Comparison of ENCODE assay signal across 11 mouse cellular contexts in the genomic region with DNA sequence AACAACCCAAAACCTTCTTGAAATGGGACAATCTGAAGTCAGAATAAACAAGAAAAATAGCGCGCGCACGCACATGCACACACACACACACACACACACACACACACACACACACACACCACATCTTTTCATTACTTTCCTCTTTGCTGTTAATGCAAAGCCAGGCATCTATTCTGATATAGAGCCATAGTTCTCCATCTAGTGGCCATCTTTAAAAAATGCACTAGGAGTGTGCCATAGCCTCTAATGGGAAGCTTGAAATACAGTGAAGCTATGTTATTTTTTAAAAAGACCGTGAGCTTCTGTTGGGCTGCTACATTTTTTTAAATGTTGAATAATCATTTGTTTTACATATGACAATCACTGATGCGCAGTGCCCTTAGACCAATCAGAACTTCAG. TPM values are rescaled to one million over a fixed set of nuclear protein-coding genes. Genes with fewer than 3 reads are reported as not detected.
DNase-seq lines count a peak whose midpoint lies in the region; ATAC-seq lines count a peak whose summit lies in the region.
"Had no signal": no experiment of that assay in that cellular context is flagged by ENCODE, and none has a peak within 500 bp of the region (broad histone marks: within the 10 kb centered on the region; RNA-seq: fewer than 3 reads in every experiment).

No protein-coding gene starts in this region.

- no peak overlapping the region for H3K4me2 ChIP-seq in forebrain, embryonic 15.5 days (replicated peaks)
- H3K4me2 ChIP-seq: heart, embryonic 15.5 days had no signal

- H3K27me3 ChIP-seq in forebrain, embryonic 15.5 days: no peaks in the 10 kb centered on the region
- H3K27me3 ChIP-seq: heart, embryonic 15.5 days had no signal

- WGBS in forebrain, embryonic 15.5 days: 43% methylated on average over 6 of the region's 6 CpGs

- peak; percentile 74; the same call in 1 of the 2 replicates for ATAC-seq in forebrain, embryonic 15.5 days (replicated peaks)

- H3K9me3 ChIP-seq in forebrain, embryonic 15.5 days: no peaks in the 10 kb centered on the region
- H3K9me3 ChIP-seq: heart, embryonic 15.5 days had no signal

- peak; percentile 2 for DNase-seq in kidney, adult 9 months
- no peak for DNase-seq in kidney, adult 11 months
- DNase-seq in 416B (ENCODE audit: low read depth): peak; percentile 42
- peak; percentile 18 for DNase-seq in ES-CJ7 (ENCODE audit: low read depth, low spot score)
- DNase-seq in urinary bladder, adult 2 months (ENCODE audit: low spot score): no peak
- DNase-seq in gastrocnemius, postnatal 14 days: no peak
- no peak for DNase-seq in urinary bladder, postnatal 14 days (ENCODE audit: low spot score)
- DNase-seq: spleen, adult 18-20 months had no signal

- no peak overlapping the region for H3K4me3 ChIP-seq in forebrain, embryonic 15.5 days
- H3K4me3 ChIP-seq: heart, embryonic 15.5 days had no signal

- intact Hi-C loops in gastrocnemius, postnatal 14 days (cut with DNase I; ENCODE audit: low total_unique reads): loop anchor here (5.0 kb wide), 1 partner anchor 166 kb away; no protein-coding TSS in a partner anchor

- H3K27ac ChIP-seq in forebrain, embryonic 15.5 days (replicated peaks): no peak overlapping the region
- H3K27ac ChIP-seq: heart, embryonic 15.5 days had no signal

- no peak overlapping the region for H3K9ac ChIP-seq in forebrain, embryonic 15.5 days (replicated peaks)
- H3K9ac ChIP-seq: heart, embryonic 15.5 days had no signal

- H3K36me3 ChIP-seq in forebrain, embryonic 15.5 days: no peaks in the 10 kb centered on the region
- H3K36me3 ChIP-seq: heart, embryonic 15.5 days had no signal

- H3K4me1 ChIP-seq in forebrain, embryonic 15.5 days: no peaks in the 10 kb centered on the region; the same call in 1 of the 2 replicates
- H3K4me1 ChIP-seq: heart, embryonic 15.5 days had no signal

RNA-seq across cellular contexts. Expression of gene Gm6268, which starts 7.8 kb away (rescaled TPM):
- polyA plus RNA-seq in forebrain, embryonic 15.5 days (2015; fragmentation: Nextera tagmentation; extraction: Ambion mirVana): not detected in 2 replicates
- polyA plus RNA-seq in urinary bladder, adult 2 months (2012; rRNA removed): not detected in 2 replicates
- total RNA-seq in gastrocnemius, postnatal 14 days (2021): not detected
- total RNA-seq: left cerebral cortex, postnatal 14 days had no signal
- polyA plus RNA-seq: heart, embryonic 15.5 days had no signal

Comparison
In these comparisons a context has a peak if more than half of its experiments do, and no peak if none do; other contexts are left out.
1. DNase-seq: peak in kidney, adult 9 months (single experiment), 416B (single experiment) and ES-CJ7 (single experiment); none in kidney, adult 11 months (single experiment), urinary bladder, adult 2 months (single experiment), gastrocnemius, postnatal 14 days (single experiment) and urinary bladder, postnatal 14 days (single experiment).